Mouse (Mus musculus) lung, postnatal 36 days (tissue): ENCODE results near the gene Prg4.

Experiments used
- DNase-seq: peaks from one replicate; pipeline ENCODE4 v3.0.0; 2022; ENCODE audit warnings: mixed read lengths

Prg4 gene

GRCm38 (mm10) chr1:150404555-150404954 is 61.4 kb downstream of the Prg4 start:
- DNase-seq, result no peak

GRCm38 (mm10) chr1:150403914-150404313 is 62.1 kb downstream of the Prg4 start:
- DNase-seq, result no peak
